Mouse (Mus musculus): Measurements from ENCODE around the gene Aipl1.

DNA sequence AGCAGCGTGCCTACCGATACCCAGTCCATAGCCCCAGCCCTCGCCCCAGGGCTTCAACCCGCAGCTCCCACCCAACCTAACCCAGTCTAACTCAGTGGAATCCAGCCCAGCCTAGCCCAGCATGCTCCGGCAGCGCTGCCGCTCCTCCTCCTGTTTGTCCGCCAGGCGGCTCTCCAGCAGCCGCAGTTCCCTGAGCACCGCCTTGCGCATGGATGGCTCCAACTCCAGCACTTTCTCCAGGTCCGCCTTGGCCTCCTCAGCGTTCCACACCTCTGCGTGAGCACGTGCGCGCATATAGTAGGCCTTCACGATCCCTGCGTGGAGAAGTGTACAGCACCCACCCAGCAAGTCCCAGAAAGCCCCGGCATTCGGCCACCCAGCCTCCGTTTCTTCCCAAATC lies 8.2 kb downstream of the Aipl1 start:
- peak; percentile 66 for TF ChIP-seq CTCF (IDR thresholded peaks at IDR 0.05; ENCODE audit: low read depth)
- TF ChIP-seq EP300 (IDR thresholded peaks at IDR 0.05; ENCODE audit: low read depth): no peak

Data from heart, postnatal 0 days (tissue).